Mouse (Mus musculus) gastrocnemius, postnatal 25 days (tissue): ENCODE data around the gene Nmnat1. TPM values are rescaled to one million over a fixed set of nuclear protein-coding genes. Genes with fewer than 3 reads are reported as not detected.
"Not testable (repeated sequence)": the region's sequence is repeated elsewhere in the genome, so short reads cannot be mapped to it uniquely, and the experiment has no call there.

Experiments
- DNase-seq: peaks from one replicate; pipeline ENCODE4 v3.0.0; 2022
- total RNA-seq, 2 experiments: library from RNA; stranded (reverse); gene quantifications; 1 replicate in 1 of 2; 2 replicates in 1 of 2; pipeline ENCODE4 v1.2.3; 2021

Nmnat1 gene
- total RNA-seq, 2 experiments from 2014 or later: 22.8 to 23.4 TPM

- peak; percentile 90 for DNase-seq
Measured at GRCm38 (mm10) chr4:149444964-149445701, 39.9 kb downstream of the Nmnat1 start.

GRCm38 (mm10) chr4:149444465-149444864 lies 40.5 kb downstream of the Nmnat1 start:
- no peak for DNase-seq

- DNase-seq: no peak
Measured at GRCm38 (mm10) chr4:149442436-149442835, 42.6 kb downstream of the Nmnat1 start.

GRCm38 (mm10) chr4:149440576-149440975 lies 44.4 kb downstream of the Nmnat1 start:
- DNase-seq: no peak

- not testable (repeated sequence) for DNase-seq
Measured at GRCm38 (mm10) chr4:149431887-149432286, 53.1 kb downstream of the Nmnat1 start.

- DNase-seq: no peak
Measured at GRCm38 (mm10) chr4:149429592-149429991, 55.4 kb downstream of the Nmnat1 start.

- DNase-seq: peak; percentile 97
Measured at GRCm38 (mm10) chr4:149426325-149427199, 58.4 kb downstream of the Nmnat1 start, which contains the start of gene Ube4b. Ube4b (minus strand) TSS chr4:149426749.

- no peak for DNase-seq
Measured at GRCm38 (mm10) chr4:149425801-149426292, 59.2 kb downstream of the Nmnat1 start.

- no peak for DNase-seq
Measured at GRCm38 (mm10) chr4:149424755-149425154, 60.2 kb downstream of the Nmnat1 start.

- no peak for DNase-seq
Measured at GRCm38 (mm10) chr4:149417854-149418365, 67.1 kb downstream of the Nmnat1 start.

Other genes starting within 250 kb of the Nmnat1 start
- 100 to 1,000 TPM; 304 to 308 TPM for gene Kif1b, start 177.5 kb downstream of the Nmnat1 start, total RNA-seq
- 10 to 100 TPM; 32.2 to 36.3 TPM for gene Ube4b, start 58.5 kb downstream of the Nmnat1 start, total RNA-seq
- gene Rbp7, start 30.2 kb downstream of the Nmnat1 start, total RNA-seq: 10 to 100 TPM; 17.5 to 23.0 TPM
- gene Tmem274, start 7.8 kb downstream of the Nmnat1 start, total RNA-seq: not detected
- 10 to 100 TPM; 12.5 to 13.0 TPM for gene Lzic, start within 50 bp of the Nmnat1 start, total RNA-seq
- 10 to 100 TPM; 24.7 to 29.6 TPM for gene Ctnnbip1, start 33.0 kb upstream of the Nmnat1 start, total RNA-seq
- 10 to 100 TPM; 29.0 to 29.1 TPM for gene Clstn1, start 101.3 kb upstream of the Nmnat1 start, total RNA-seq
- gene Pik3cd, start 217.4 kb upstream of the Nmnat1 start, total RNA-seq: 1 to 10 TPM; 8.1 to 9.8 TPM